Mouse (Mus musculus): ENCODE measurements at regions not wholly inside any gene's neighbourhood (a gene's known extent, or its start where the extent isn't known, plus 50 kb on each side); places are given as distances from the start of the nearest gene placed in this dataset.
A peak's percentile ranks its signal among the peaks of the same experiment; 100 is the strongest.

- DNase-seq (ENCODE audit: low spot score in 2 of 2), result no peak
These were observed 2984.2 kb upstream of the 5930422O12Rik start for GRCm38 (mm10) chr8:30444274-30444673.

DNA sequence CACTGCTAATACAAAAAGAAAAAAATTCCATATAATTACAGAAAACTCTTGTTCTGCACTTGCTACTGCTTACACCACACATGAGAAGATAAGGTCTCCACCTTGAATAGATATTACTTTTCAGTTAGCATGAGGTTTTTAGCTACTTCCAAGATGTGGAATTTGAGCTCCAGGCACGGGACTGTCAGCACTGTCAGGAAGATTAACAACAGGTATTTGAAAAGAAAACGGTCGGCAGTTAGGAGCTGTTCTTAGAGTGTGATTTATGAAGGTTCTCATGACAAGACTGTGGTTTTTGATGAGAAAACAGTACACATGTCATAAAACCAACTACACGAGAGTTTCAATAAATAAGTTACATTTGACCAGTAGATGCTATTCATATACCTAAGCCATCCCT, 2970.4 kb upstream of the 5930422O12Rik start:
- intact Hi-C loops (cut with DNase I), result no loop called here
- DNase-seq (ENCODE audit: low spot score in 2 of 2), result no peak

More at GRCm38 (mm10) chr8:30444274-30444673, 2984.2 kb upstream of the 5930422O12Rik start:
- intact Hi-C loops (cut with DNase I), result no loop called here

DNA sequence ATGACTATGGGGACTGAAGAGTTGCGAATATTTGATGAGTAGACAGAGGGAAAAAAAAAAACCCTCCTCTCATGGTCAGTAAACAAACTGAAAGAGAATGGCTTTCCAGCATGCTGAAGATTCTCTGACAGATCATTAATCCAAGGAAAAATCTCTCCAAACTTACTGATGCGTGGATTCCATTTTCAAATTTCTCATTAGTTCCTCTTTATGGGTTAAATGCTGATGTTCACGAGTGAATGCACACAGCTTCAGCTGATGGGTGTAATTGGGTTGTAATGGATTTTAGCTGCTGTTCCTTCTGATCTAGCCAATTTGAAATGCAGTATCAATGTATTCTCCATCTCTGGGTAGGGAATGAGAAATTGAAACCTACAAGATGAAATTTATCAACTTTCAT, 2945.6 kb upstream of the 5930422O12Rik start:
- no peak for DNase-seq (ENCODE audit: low spot score in 2 of 2)
- intact Hi-C loops (cut with DNase I), result no loop called here

- intact Hi-C loops (cut with DNase I), result no loop called here
- DNase-seq (ENCODE audit: low spot score in 2 of 2), result no peak
These were observed 2933.6 kb upstream of the 5930422O12Rik start for GRCm38 (mm10) chr8:30494851-30495355.

GRCm38 (mm10) chr8:30502164-30502563, 2926.3 kb upstream of the 5930422O12Rik start:
- intact Hi-C loops (cut with DNase I), result no loop called here
- no peak for DNase-seq (ENCODE audit: low spot score in 2 of 2)

DNA sequence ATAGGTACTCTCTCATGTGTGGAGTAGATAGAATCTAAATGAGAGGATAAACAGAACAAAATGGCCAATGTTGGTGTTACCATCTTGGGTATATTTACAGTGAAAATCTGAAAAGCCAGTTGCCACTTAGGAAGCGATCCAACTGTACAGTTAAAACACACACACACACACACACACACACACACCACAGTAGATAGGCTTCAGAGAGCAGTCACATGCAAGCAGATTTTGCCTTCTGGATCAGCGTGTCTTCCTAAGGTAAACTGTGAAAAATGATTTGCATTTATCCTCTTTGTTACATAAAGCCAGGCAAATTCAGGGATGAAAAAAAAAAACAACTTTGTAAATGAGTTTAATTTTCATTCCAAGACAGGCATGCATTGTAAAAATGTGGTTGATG, 2917.2 kb upstream of the 5930422O12Rik start:
- peak in 1 of 2 experiments; percentile 30 for DNase-seq (ENCODE audit: low spot score in 2 of 2)
- intact Hi-C loops (cut with DNase I), result no loop called here

GRCm38 (mm10) chr8:30522806-30523462, 2905.6 kb upstream of the 5930422O12Rik start:
- intact Hi-C loops (cut with DNase I), result no loop called here
- DNase-seq (ENCODE audit: low spot score in 2 of 2), result no peak

GRCm38 (mm10) chr8:30532862-30533500, 2895.5 kb upstream of the 5930422O12Rik start:
- intact Hi-C loops (cut with DNase I), result no loop called here
- no peak for DNase-seq (ENCODE audit: low spot score in 2 of 2)

DNA sequence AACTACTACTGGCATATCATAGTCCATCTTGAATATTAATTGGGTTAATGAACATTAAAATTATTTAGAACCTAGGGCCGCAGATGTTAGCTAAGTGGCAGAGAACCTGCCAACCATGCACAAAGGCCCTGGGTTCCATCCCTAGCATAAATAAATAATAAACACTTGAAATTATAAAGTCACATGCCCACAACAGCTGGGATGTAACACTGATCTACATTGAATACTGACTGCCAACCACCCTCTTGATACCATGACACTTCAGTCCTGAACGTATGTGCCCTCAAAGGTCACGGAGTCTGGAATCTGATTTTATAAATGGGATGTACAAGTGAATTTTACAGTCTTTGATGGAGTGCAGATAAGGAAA, 2895.0 kb upstream of the 5930422O12Rik start:
- intact Hi-C loops (cut with DNase I), result no loop called here
- DNase-seq (ENCODE audit: low spot score in 2 of 2), result no peak

- intact Hi-C loops (cut with DNase I), result no loop called here
- no peak for DNase-seq (ENCODE audit: low spot score in 2 of 2)
These were observed 2893.1 kb upstream of the 5930422O12Rik start for GRCm38 (mm10) chr8:30535450-30535849.

DNA sequence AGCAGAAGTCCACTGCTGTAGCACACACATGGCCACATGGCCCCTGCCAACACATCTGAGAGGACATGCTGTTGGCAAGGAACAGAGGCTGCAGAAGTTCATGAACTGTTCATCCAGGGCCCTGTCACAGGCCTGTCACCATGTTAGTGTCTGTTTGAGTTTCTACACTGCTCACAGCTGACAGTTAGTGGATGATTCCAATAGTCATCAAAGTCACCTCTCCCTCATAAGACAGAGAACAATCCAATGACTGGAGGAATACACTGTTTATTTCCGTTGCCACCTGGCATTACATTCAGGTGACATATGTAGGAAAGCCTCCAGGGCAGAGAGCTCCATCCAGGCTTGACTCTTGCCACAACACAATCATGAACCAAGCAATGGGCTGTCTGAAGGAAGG, 2886.3 kb upstream of the 5930422O12Rik start:
- intact Hi-C loops (cut with DNase I), result no loop called here
- DNase-seq (ENCODE audit: low spot score in 2 of 2), result no peak

- DNase-seq (ENCODE audit: low spot score in 2 of 2), result peak in 1 of 2 experiments; percentile 1
- intact Hi-C loops (cut with DNase I), result no loop called here
These were observed 2880.7 kb upstream of the 5930422O12Rik start for GRCm38 (mm10) chr8:30547820-30548219.

DNA sequence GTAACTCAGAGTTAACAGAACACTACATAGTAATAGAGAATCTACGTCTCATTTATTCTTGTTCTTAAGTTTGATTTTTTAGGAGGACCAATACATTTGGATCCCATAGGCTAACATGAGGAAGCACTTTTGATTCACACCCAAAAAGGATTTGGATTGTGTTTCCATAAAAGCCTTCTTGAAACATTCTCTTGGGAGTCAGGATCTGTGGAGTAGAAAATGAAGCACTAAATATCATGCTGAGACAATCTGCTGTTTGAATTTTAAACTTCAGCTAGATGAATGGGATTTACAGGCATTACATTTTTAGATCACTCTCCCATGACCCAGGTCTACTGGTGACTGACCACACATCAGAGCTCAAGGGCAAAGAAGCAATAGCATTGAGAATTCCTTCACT, 2877.5 kb upstream of the 5930422O12Rik start:
- intact Hi-C loops (cut with DNase I), result no loop called here
- DNase-seq (ENCODE audit: low spot score in 2 of 2), result no peak

GRCm38 (mm10) chr8:30557429-30557828, 2871.1 kb upstream of the 5930422O12Rik start:
- intact Hi-C loops (cut with DNase I), result no loop called here

GRCm38 (mm10) chr8:30561323-30562207, 2866.9 kb upstream of the 5930422O12Rik start:
- no peak for DNase-seq (ENCODE audit: low spot score in 2 of 2)
- intact Hi-C loops (cut with DNase I), result no loop called here

More at GRCm38 (mm10) chr8:30557429-30557828, 2871.1 kb upstream of the 5930422O12Rik start:
- no peak for DNase-seq (ENCODE audit: low spot score in 2 of 2)

DNA sequence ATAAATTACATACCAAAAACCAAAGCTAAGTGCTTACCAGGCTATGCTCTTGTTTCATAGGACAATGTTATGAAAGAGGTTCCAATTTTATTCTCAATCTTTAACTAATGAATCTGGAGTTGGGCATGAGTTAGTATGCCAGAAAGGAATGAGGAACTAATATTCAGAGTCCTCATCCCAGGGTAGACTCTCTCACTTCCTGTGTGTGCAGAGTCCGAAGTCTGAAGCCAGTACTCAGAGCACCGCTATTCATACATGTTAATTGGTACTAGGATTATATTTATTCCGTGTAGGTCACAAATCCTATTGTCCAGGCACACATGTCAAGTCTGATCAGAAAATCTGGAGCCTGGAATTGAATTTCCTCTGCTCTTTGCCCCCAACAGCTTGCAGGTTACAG, 2858.7 kb upstream of the 5930422O12Rik start:
- no peak for DNase-seq (ENCODE audit: low spot score in 2 of 2)
- intact Hi-C loops (cut with DNase I), result no loop called here

- intact Hi-C loops (cut with DNase I), result no loop called here
- no peak for DNase-seq (ENCODE audit: low spot score in 2 of 2)
These were observed 2858.0 kb upstream of the 5930422O12Rik start for GRCm38 (mm10) chr8:30570547-30570946.

- intact Hi-C loops (cut with DNase I), result no loop called here
- no peak for DNase-seq (ENCODE audit: low spot score in 2 of 2)
These were observed 2841.0 kb upstream of the 5930422O12Rik start for GRCm38 (mm10) chr8:30587508-30587907.

GRCm38 (mm10) chr8:30602421-30602820, 2826.1 kb upstream of the 5930422O12Rik start:
- intact Hi-C loops (cut with DNase I), result no loop called here
- DNase-seq (ENCODE audit: low spot score in 2 of 2), result no peak

DNA sequence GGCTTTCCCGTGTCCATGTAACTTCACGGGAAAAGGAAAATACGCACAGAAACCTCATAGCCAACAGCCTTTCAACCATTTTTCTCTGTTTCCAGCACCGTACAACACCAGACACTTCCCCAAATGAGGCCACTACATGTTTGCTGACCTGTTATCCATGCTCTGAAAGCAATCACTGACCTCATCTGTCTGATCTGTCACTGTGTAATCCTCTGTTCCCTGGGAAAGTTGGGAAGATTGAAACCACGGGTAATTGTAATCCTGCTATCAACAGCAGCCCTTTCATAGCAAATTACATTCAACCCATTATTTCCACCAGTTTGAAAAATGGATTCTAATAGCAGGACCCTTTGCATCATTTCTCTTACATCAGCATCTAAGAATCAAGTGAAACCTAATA, 2798.2 kb upstream of the 5930422O12Rik start:
- intact Hi-C loops (cut with DNase I), result no loop called here
- DNase-seq (ENCODE audit: low spot score in 2 of 2), result no peak
